Mouse (Mus musculus) megakaryocyte, embryonic 14.5 days (primary cell): Measurements from ENCODE around the gene Zfhx3.

Source experiments
- FLI1 ChIP-seq: IDR thresholded peaks from 2 replicates; pipeline ENCODE4 v1.6.1; 2012; ENCODE audit warnings: low read length, inconsistent platforms, mixed read lengths
- GATA1 ChIP-seq: IDR thresholded peaks from 3 replicates; pipeline ENCODE4 v1.6.1; 2012; ENCODE audit warnings: mixed read lengths, low read length, inconsistent platforms, borderline replicate concordance

- no peak for TF ChIP-seq FLI1
- no peak for TF ChIP-seq GATA1
Measured at GRCm38 (mm10) chr8:108522050-108522449, 579.6 kb downstream of the Zfhx3 start.
